Mouse (Mus musculus) kidney, adult 10 weeks (tissue): ENCODE results near the gene Tradd. TPM values are rescaled to one million over a fixed set of nuclear protein-coding genes. Genes with fewer than 3 reads are reported as not detected.

Source experiments
- polyA plus RNA-seq: library from polyadenylated mRNA; stranded (reverse); fragments of 350-450 nt; fragmentation: Illumina TruSeq; extraction: RNeasy Lipid Tissue Mini Kit (QIAGEN cat#74804); gene quantifications from one replicate; pipeline ENCODE4 v1.2.3, GENCODE M21; 2014; ENCODE audit warnings: low read depth, low replicate concordance

The Tradd gene
- 0.69 TPM for polyA plus RNA-seq

DNA sequence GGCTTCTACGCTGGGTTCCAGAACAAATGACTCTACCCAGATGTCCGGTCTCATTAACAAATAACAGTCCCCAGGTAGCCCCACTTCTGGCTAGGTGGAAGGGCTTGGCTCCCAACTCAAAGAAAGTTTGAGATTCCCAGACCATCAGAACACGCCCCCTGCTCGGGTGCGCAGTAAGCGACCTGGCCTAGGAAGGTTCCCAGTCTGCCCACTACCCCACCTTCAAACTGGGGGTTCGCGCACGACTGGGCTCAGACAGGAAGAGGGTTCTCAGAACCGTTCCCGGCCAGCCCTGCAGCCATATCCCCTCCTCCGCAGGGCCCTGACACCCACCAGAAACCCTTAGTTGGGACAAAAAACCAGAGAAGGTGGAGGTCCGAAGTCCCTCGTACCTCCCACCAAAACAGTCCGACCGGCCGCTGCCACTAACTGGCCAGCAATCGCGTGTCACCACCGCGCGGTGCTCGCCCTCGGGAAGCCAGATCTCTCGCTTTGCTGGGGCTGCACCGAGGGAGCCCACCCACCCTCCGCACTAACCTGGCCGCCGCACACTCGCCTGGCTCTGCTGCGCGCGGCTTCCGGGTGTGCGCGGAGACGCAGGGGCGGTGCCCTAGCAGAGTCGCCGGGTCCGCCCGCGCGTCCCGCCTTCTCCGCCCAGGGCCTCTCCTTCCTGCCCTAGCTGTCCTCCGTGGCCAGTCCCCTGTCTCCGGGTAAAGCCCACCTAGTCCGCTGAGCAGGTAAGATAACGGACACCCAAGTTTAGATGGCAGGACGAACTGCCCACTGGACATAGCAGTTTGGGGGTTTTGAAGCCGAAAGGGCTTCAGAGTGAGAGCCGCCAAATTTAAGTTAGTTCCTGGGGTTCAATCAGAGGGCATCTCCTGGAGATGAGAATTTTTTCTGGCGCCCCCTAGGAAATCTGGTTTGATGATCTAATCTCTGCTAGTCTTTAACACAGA is at the start of gene Tradd, which contains the start of gene Fbxl8:
Tradd (minus strand) TSS at position 586 of the 959 bp plus-strand sequence.
Fbxl8 (plus strand) TSS at position 625 of the 959 bp plus-strand sequence.

GRCm38 (mm10) chr8:105305211-105306145 is 41.1 kb upstream of the Tradd start, which contains the start of gene Elmo3:
Gene Elmo3 (plus strand): TSS chr8:105305601.

DNA sequence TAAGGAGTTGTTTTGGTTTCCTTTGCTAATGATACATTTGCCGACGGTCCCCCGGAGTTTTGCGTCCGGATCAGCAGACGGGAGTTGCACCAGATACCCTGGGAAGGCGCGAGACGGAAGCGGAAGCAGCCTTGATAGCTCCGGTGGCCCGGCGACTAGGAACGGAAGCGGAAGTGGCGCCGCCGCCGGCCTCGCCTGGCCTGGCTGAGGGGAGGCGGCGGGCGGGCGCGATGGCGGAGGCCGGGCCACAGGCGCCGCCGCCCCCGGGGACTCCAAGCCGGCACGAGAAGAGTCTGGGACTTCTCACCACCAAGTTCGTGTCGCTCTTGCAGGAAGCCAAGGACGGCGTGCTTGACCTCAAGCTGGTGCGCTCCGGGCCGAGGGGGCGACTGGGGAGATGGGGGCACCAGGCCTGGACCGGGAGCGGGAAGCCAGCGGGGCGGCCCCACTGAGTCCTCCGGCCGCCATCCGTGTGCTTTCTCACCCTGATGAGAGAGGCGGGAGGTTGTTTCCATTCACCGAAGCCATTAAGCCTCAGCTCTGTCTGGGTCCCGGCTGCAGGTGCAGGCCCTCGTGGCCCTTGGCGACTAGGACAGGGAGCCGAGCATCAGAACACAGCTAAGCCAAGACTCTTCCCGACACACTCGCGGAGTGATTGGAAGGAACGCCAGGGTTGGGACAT is 33.2 kb upstream of the Tradd start, which contains the start of gene E2f4:
E2f4 (plus strand) TSS at position 153 of the 682 bp plus-strand sequence.

DNA sequence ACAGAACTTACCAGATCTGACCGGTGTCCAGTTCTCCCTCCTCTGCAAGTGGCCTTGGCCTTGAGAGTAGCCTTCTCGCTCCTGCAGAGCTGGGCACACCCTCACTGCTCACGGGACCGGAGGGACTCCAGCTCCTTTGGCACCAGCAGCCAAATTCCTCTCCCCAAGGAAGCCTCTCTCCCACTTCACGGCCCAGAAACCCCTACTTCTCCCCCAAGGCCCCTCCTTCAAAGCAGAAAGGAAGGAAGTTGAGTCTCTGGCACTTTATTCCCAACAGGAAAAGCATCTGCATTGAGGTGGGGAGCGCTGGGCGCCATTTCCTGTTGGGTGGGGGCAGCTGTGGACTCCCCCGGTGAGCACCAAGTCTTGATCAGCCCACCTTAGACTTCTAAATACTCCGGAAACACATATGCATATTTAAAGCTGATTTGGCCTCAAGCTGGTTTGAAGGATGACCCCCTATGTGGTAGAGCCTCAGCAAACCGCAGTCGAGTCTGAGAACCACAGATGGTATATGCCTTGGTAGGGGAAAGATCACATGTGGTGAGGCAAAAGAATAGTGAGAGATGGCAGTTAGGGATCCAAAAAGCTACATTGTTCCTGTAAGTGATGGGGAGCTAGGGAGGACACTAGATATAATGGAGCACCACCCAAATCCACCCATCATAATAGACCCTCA is 31.6 kb upstream of the Tradd start, which contains the start of gene Exoc3l:
Exoc3l (minus strand) TSS at position 207 of the 679 bp plus-strand sequence.

DNA sequence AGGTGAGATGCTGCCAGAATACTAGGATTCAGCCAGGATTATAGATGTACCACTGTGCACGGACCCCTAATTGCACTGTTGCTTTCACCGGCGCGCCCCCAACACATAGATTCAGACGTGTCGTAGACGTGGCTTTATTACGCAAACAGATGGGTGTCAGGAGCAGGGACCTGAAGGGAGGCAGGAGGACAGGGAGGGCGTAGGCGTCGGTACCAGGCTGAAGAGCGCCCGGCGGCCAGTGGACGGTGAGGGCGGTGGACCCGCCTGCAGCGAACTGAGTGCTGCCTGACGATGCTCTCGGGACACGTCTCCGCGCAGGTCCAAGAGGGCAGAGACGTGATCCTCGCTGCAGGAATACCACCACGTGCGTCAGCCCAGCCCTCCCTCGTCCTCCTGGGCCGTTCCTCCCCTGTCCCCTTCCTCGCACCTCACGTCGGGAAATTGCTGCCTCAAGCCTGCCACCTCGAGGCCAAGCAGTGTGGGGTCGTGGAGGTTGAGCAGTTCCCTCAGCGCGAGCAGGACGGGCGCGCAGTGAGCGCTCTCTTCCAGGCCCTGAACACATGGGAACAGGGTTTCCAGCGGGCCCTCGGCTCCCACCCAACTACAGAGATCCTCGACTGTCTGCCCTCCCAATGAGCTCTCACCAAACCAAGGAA is 25.5 kb upstream of the Tradd start, which contains the start of gene 4931428F04Rik:
4931428F04Rik (minus strand) TSS at position 60 of the 656 bp plus-strand sequence.

GRCm38 (mm10) chr8:105275840-105276239 is 11.4 kb upstream of the Tradd start, which contains the start of gene Nol3:
Gene Nol3 (plus strand): TSS chr8:105276140.

DNA sequence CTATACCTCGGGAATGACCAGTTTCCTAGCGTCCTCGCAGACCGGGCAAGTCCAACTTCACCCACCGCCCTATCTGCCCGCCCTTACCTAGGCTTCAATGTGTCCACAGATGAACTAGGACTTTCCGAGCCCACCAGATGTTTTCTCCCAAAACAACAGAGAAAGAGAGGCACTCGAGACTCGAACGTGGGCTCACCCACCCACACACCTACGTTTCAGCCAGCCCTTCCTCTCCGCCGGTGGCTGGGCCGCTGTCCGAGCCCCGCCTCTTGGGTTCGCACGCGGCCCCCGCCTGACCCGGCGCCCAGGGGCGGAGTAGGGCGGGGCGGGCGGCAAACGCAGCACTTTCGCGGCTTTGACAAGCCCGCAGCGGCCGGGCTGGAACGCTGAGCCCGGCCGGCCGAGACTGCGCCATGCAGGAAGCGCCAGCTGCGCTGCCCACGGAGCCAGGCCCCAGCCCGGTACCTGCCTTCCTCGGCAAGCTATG is 5.1 kb upstream of the Tradd start, which contains the start of gene Hsf4:
Hsf4 (plus strand) TSS at position 341 of the 487 bp plus-strand sequence.

GRCm38 (mm10) chr8:105254966-105255350 is 9.5 kb downstream of the Tradd start, which contains the start of gene B3gnt9:
Gene B3gnt9 (minus strand): TSS chr8:105255153.

GRCm38 (mm10) chr8:105224413-105225271 is 39.8 kb downstream of the Tradd start, which contains the start of gene D230025D16Rik:
Gene D230025D16Rik (plus strand): TSS chr8:105225145.

Other genes starting within 250 kb of the Tradd start
- gene Ces3a, start 216.0 kb downstream of the Tradd start, polyA plus RNA-seq, result not detected
- not detected for gene Ces3b, start 180.9 kb downstream of the Tradd start, polyA plus RNA-seq
- not detected for gene Ces4a, start 132.8 kb downstream of the Tradd start, polyA plus RNA-seq
- gene Cbfb, start 93.9 kb downstream of the Tradd start, polyA plus RNA-seq, result 50.5 TPM
- gene D230025D16Rik, start 39.5 kb downstream of the Tradd start, polyA plus RNA-seq, result 33.1 TPM
- 0.81 TPM for gene B3gnt9, start 9.5 kb downstream of the Tradd start, polyA plus RNA-seq
- gene Fbxl8, start within 50 bp of the Tradd start, polyA plus RNA-seq, result not detected
- gene Hsf4, start 5.2 kb upstream of the Tradd start, polyA plus RNA-seq, result not detected
- 1.5 TPM for gene Nol3, start 11.5 kb upstream of the Tradd start, polyA plus RNA-seq
- gene 4931428F04Rik, start 25.3 kb upstream of the Tradd start, polyA plus RNA-seq, result 0.28 TPM
- not detected for gene Exoc3l, start 31.5 kb upstream of the Tradd start, polyA plus RNA-seq
- gene E2f4, start 33.1 kb upstream of the Tradd start, polyA plus RNA-seq, result 4.1 TPM
- gene Elmo3, start 41.0 kb upstream of the Tradd start, polyA plus RNA-seq, result 4.1 TPM
- 0.16 TPM for gene Lrrc29, start 61.7 kb upstream of the Tradd start, polyA plus RNA-seq
- gene Tmem208, start 61.7 kb upstream of the Tradd start, polyA plus RNA-seq, result 10.8 TPM
- gene Fhod1, start 83.3 kb upstream of the Tradd start, polyA plus RNA-seq, result 0.28 TPM
- not detected for gene Slc9a5, start 84.2 kb upstream of the Tradd start, polyA plus RNA-seq
- gene Plekhg4, start 108.7 kb upstream of the Tradd start, polyA plus RNA-seq, result not detected
- gene Kctd19, start 148.9 kb upstream of the Tradd start, polyA plus RNA-seq, result not detected
- gene Lrrc36, start 149.0 kb upstream of the Tradd start, polyA plus RNA-seq, result not detected
- gene Tppp3, start 206.9 kb upstream of the Tradd start, polyA plus RNA-seq, result not detected
- gene Zdhhc1, start 232.3 kb upstream of the Tradd start, polyA plus RNA-seq, result 2.7 TPM